Mouse (Mus musculus): ENCODE data around the gene Slc35b1.
"Not testable (repeated sequence)": the region's sequence is repeated elsewhere in the genome, so short reads cannot be mapped to it uniquely, and the experiment has no call there.

Slc35b1 gene

GRCm38 (mm10) chr11:95394112-95394511 is 9.6 kb downstream of the Slc35b1 start:
- no peak for DNase-seq (ENCODE audit: low spot score in 2 of 2)

- no peak for DNase-seq (ENCODE audit: low spot score in 2 of 2)
Measured at GRCm38 (mm10) chr11:95396548-95396947, 12.1 kb downstream of the Slc35b1 start.

- DNase-seq (ENCODE audit: low spot score in 2 of 2) = peak; percentile 51 to 85
Measured at GRCm38 (mm10) chr11:95397843-95398835, 13.6 kb downstream of the Slc35b1 start.

- DNase-seq (ENCODE audit: low spot score in 2 of 2) = no peak
Measured at GRCm38 (mm10) chr11:95399520-95400020, 15.1 kb downstream of the Slc35b1 start.

GRCm38 (mm10) chr11:95401568-95401967 is 17.1 kb downstream of the Slc35b1 start:
- DNase-seq (ENCODE audit: low spot score in 2 of 2) = no peak

- no peak for DNase-seq (ENCODE audit: low spot score in 2 of 2)
Measured at GRCm38 (mm10) chr11:95402196-95402595, 17.7 kb downstream of the Slc35b1 start.

GRCm38 (mm10) chr11:95402658-95403101 is 18.2 kb downstream of the Slc35b1 start:
- peak in 1 of 2 experiments; percentile 3 for DNase-seq (ENCODE audit: low spot score in 2 of 2)

GRCm38 (mm10) chr11:95403382-95404340 is 19.2 kb downstream of the Slc35b1 start:
- no peak for DNase-seq (ENCODE audit: low spot score in 2 of 2)

- DNase-seq (ENCODE audit: low spot score in 2 of 2) = no peak
Measured at GRCm38 (mm10) chr11:95405771-95406170, 21.3 kb downstream of the Slc35b1 start.

- DNase-seq (ENCODE audit: low spot score in 2 of 2) = not testable (repeated sequence)
Measured at GRCm38 (mm10) chr11:95406398-95406797, 21.9 kb downstream of the Slc35b1 start.

- DNase-seq (ENCODE audit: low spot score in 2 of 2) = no peak
Measured at GRCm38 (mm10) chr11:95409450-95410112, 25.1 kb downstream of the Slc35b1 start.

- no peak for DNase-seq (ENCODE audit: low spot score in 2 of 2)
Measured at GRCm38 (mm10) chr11:95411453-95412013, 27.0 kb downstream of the Slc35b1 start.

GRCm38 (mm10) chr11:95412615-95413014 is 28.1 kb downstream of the Slc35b1 start:
- DNase-seq (ENCODE audit: low spot score in 2 of 2) = no peak

- DNase-seq (ENCODE audit: low spot score in 2 of 2) = peak; percentile 77 to 86
Measured at GRCm38 (mm10) chr11:95413641-95414535, 29.4 kb downstream of the Slc35b1 start, which contains the start of gene Spop. Gene Spop, plus strand, starts transcription at chr11:95414080.

GRCm38 (mm10) chr11:95414536-95415161 is 30.2 kb downstream of the Slc35b1 start:
- peak; percentile 91 to 94 for DNase-seq (ENCODE audit: low spot score in 2 of 2)

GRCm38 (mm10) chr11:95415931-95416330 is 31.4 kb downstream of the Slc35b1 start:
- DNase-seq (ENCODE audit: low spot score in 2 of 2) = no peak

- DNase-seq (ENCODE audit: low spot score in 2 of 2) = no peak
Measured at GRCm38 (mm10) chr11:95417341-95417740, 32.8 kb downstream of the Slc35b1 start.

- no peak for DNase-seq (ENCODE audit: low spot score in 2 of 2)
Measured at GRCm38 (mm10) chr11:95420880-95421435, 36.5 kb downstream of the Slc35b1 start.

GRCm38 (mm10) chr11:95423505-95423904 is 39.0 kb downstream of the Slc35b1 start:
- DNase-seq (ENCODE audit: low spot score in 2 of 2) = no peak

Data from frontal cortex, postnatal 14 days (tissue).